Comparison of ENCODE assay signal across 10 mouse cellular contexts in genomic region chr2:156497915-156498314, GRCm38 (mm10). TPM values are rescaled to one million over a fixed set of nuclear protein-coding genes. Genes with fewer than 3 reads are reported as not detected.
DNase-seq lines count a peak whose midpoint lies in the region; ATAC-seq and TF ChIP-seq lines count a peak whose summit lies in the region.
"Had no signal": no experiment of that assay in that cellular context is flagged by ENCODE, and none has a peak within 500 bp of the region (broad histone marks: within the 10 kb centered on the region; RNA-seq: fewer than 3 reads in every experiment).

No protein-coding gene starts in this region.

- no peaks in the 10 kb centered on the region for H3K9me3 ChIP-seq in hindbrain, embryonic 10.5 days
- H3K9me3 ChIP-seq in hindbrain, embryonic 16.5 days (ENCODE audit: control insufficient read depth, low read length): no peaks in the 10 kb centered on the region
- no peaks in the 10 kb centered on the region for H3K9me3 ChIP-seq in embryonic facial prominence, embryonic 11.5 days (replicated peaks; ENCODE audit: control insufficient read depth, low read length)
- H3K9me3 ChIP-seq in kidney, embryonic 15.5 days (replicated peaks): no peaks in the 10 kb centered on the region
- H3K9me3 ChIP-seq: embryonic facial prominence, embryonic 12.5 days; limb, embryonic 15.5 days had no signal

- peaks cover 38% of the 10 kb centered on the region for H3K4me1 ChIP-seq in hindbrain, embryonic 10.5 days (replicated peaks)
- H3K4me1 ChIP-seq in hindbrain, embryonic 16.5 days (ENCODE audit: control insufficient read depth, insufficient read depth, low read depth, low read length): peaks cover 11% of the 10 kb centered on the region
- 0 out of 2 replicates have a peak, but pooled peaks cover 3% of the 10 kb centered on the region for H3K4me1 ChIP-seq in embryonic facial prominence, embryonic 11.5 days (ENCODE audit: control insufficient read depth, insufficient read depth, low read length)
- H3K4me1 ChIP-seq in kidney, embryonic 15.5 days: peaks cover 13% of the 10 kb centered on the region; the same call in 1 of the 2 replicates

- no peaks in the 10 kb centered on the region for H3K79me3 ChIP-seq in C2C12 (ENCODE audit: low read depth)

- no peak overlapping the region for H3ac ChIP-seq in C2C12 (ENCODE audit: control insufficient read depth, insufficient read length, low read depth)

- H3K4me2 ChIP-seq in hindbrain, embryonic 16.5 days (ENCODE audit: low read length): no peak overlapping the region
- H3K4me2 ChIP-seq in embryonic facial prominence, embryonic 11.5 days (ENCODE audit: low read depth, low read length): no peak overlapping the region
- H3K4me2 ChIP-seq in kidney, embryonic 15.5 days: no peak overlapping the region
- H3K4me2 ChIP-seq: embryonic facial prominence, embryonic 12.5 days; limb, embryonic 15.5 days had no signal

- DNase-seq in hindbrain, embryonic 10.5 days (ENCODE audit: low spot score): peak; percentile 62
- peak; percentile 65 for DNase-seq in adrenal gland, postnatal 25 days
- DNase-seq in embryonic facial prominence, embryonic 11.5 days (ENCODE audit: low spot score): peak; percentile 76
- DNase-seq in lung, postnatal 4 days: peak; percentile 60 to 67
- DNase-seq in testis, postnatal 10 days (ENCODE audit: low spot score): peak; percentile 84

- peaks cover 3% of the 10 kb centered on the region for H3K79me2 ChIP-seq in C2C12 (ENCODE audit: control insufficient read depth, insufficient read depth)

- H3K36me3 ChIP-seq in hindbrain, embryonic 10.5 days: peaks cover 21% of the 10 kb centered on the region
- peaks cover 18% of the 10 kb centered on the region for H3K36me3 ChIP-seq in hindbrain, embryonic 16.5 days (ENCODE audit: control insufficient read depth, insufficient read depth, low read length)
- peaks cover 79% of the 10 kb centered on the region for H3K36me3 ChIP-seq in C2C12 (ENCODE audit: control insufficient read depth, insufficient read depth)
- H3K36me3 ChIP-seq in embryonic facial prominence, embryonic 11.5 days (replicated peaks; ENCODE audit: control insufficient read depth, insufficient read depth, low read depth, low read length): no peaks in the 10 kb centered on the region
- H3K36me3 ChIP-seq in kidney, embryonic 15.5 days: peaks cover 47% of the 10 kb centered on the region

- ATAC-seq in hindbrain, embryonic 16.5 days: no peak
- no peak for ATAC-seq in embryonic facial prominence, embryonic 11.5 days (replicated peaks; ENCODE audit: insufficient number of reproducible peaks, low FRiP score, low TSS enrichment, low read depth)
- 0 out of 2 replicates have a peak, but pooled peaks have one; percentile 47 for ATAC-seq in kidney, embryonic 15.5 days (replicated peaks; ENCODE audit: low FRiP score)

- no peak overlapping the region for H3K9ac ChIP-seq in hindbrain, embryonic 16.5 days (ENCODE audit: low read depth, low read length)
- H3K9ac ChIP-seq in embryonic facial prominence, embryonic 11.5 days (replicated peaks; ENCODE audit: low read length): no peak overlapping the region
- no peak overlapping the region for H3K9ac ChIP-seq in kidney, embryonic 15.5 days
- H3K9ac ChIP-seq: embryonic facial prominence, embryonic 12.5 days; limb, embryonic 15.5 days had no signal

- 43% methylated on average over 5 of the region's 5 CpGs for WGBS in hindbrain, embryonic 10.5 days
- 49% methylated on average over 5 of the region's 5 CpGs for WGBS in hindbrain, embryonic 16.5 days
- WGBS in embryonic facial prominence, embryonic 11.5 days: 49% methylated on average over 5 of the region's 5 CpGs
- 60% methylated on average over 5 of the region's 5 CpGs for WGBS in kidney, embryonic 15.5 days

- no peak overlapping the region for H3K27ac ChIP-seq in hindbrain, embryonic 10.5 days
- H3K27ac ChIP-seq in hindbrain, embryonic 16.5 days (ENCODE audit: low read depth, low read length): no peak overlapping the region
- no peak overlapping the region for H3K27ac ChIP-seq in embryonic facial prominence, embryonic 11.5 days (replicated peaks; ENCODE audit: low read depth, low read length)
- no peak overlapping the region for H3K27ac ChIP-seq in kidney, embryonic 15.5 days
- H3K27ac ChIP-seq: embryonic facial prominence, embryonic 12.5 days; limb, embryonic 15.5 days had no signal

- H3K4me3 ChIP-seq in hindbrain, embryonic 10.5 days: no peak overlapping the region
- no peak overlapping the region for H3K4me3 ChIP-seq in hindbrain, embryonic 16.5 days (ENCODE audit: low read length)
- no peak overlapping the region for H3K4me3 ChIP-seq in C2C12 (ENCODE audit: insufficient read depth, poor library complexity, severe bottlenecking)
- no peak overlapping the region for H3K4me3 ChIP-seq in embryonic facial prominence, embryonic 11.5 days (ENCODE audit: low read depth, low read length)
- no peak overlapping the region for H3K4me3 ChIP-seq in kidney, embryonic 15.5 days (replicated peaks)
- H3K4me3 ChIP-seq: embryonic facial prominence, embryonic 12.5 days; limb, embryonic 15.5 days had no signal

- H3K27me3 ChIP-seq in hindbrain, embryonic 10.5 days (ENCODE audit: insufficient read depth, poor library complexity, severe bottlenecking): no peaks in the 10 kb centered on the region
- H3K27me3 ChIP-seq in hindbrain, embryonic 16.5 days (replicated peaks; ENCODE audit: control insufficient read depth, insufficient read depth, low read length): no peaks in the 10 kb centered on the region
- H3K27me3 ChIP-seq in C2C12 (ENCODE audit: control insufficient read depth, insufficient read depth, insufficient read length): no peaks in the 10 kb centered on the region
- H3K27me3 ChIP-seq in embryonic facial prominence, embryonic 11.5 days (ENCODE audit: control insufficient read depth, insufficient read depth, low read length): no peaks in the 10 kb centered on the region
- H3K27me3 ChIP-seq in kidney, embryonic 15.5 days: no peaks in the 10 kb centered on the region
- H3K27me3 ChIP-seq: embryonic facial prominence, embryonic 12.5 days; limb, embryonic 15.5 days had no signal

- peak; percentile 67 for TF ChIP-seq CTCF in C2C12 (IDR thresholded peaks at IDR 0.05; ENCODE audit: control insufficient read depth, insufficient read depth, insufficient read length)

TF ChIP-seq in C2C12, 6 proteins besides CTCF, POLR2A, EP300 and RAD21:
- TF ChIP-seq MAX (IDR thresholded peaks at IDR 0.05) (peak; percentile 50), FOSL1 (IDR thresholded peaks at IDR 0.05; ENCODE audit: insufficient read depth, low read length, poor library complexity, severe bottlenecking) (no peak)

RNA-seq across cellular contexts. Expression of gene Aar2, which starts 49.5 kb away (rescaled TPM):
- 45.9 and 50.2 TPM in 2 replicates for polyA plus RNA-seq in hindbrain, embryonic 10.5 days (2016; fragmentation: Nextera tagmentation; extraction: Ambion mirVana)
- polyA plus RNA-seq in hindbrain, embryonic 16.5 days (2015; fragmentation: Nextera tagmentation; extraction: Ambion mirVana): 44.5 and 48.8 TPM in 2 replicates
- polyA plus RNA-seq in C2C12 (2012; fragmentation: generic; extraction: Trizol): 20.5 TPM
- 28.1 and 38.0 TPM in 2 replicates for total RNA-seq in adrenal gland, postnatal 25 days (2021)
- 50.7 and 51.0 TPM in 2 replicates for polyA plus RNA-seq in embryonic facial prominence, embryonic 11.5 days (2014; fragmentation: Nextera tagmentation; extraction: Ambion mirVana)
- 37.5 and 38.0 TPM in 2 replicates for polyA plus RNA-seq in kidney, embryonic 15.5 days (2015; fragmentation: Nextera tagmentation; extraction: Ambion mirVana)
